Mouse (Mus musculus) erythroid progenitor cell, adult 5-6 weeks (primary cell): ENCODE data around the gene BC003965. TPM values are rescaled to one million over a fixed set of nuclear protein-coding genes. Genes with fewer than 3 reads are reported as not detected.
A peak's percentile ranks its signal among the peaks of the same experiment; 100 is the strongest.

Experiments used
- ATAC-seq: replicated peaks from 2 replicates; pipeline ENCODE4 v1.8.0; 2016; ENCODE audit warnings: moderate number of reproducible peaks, mild to moderate bottlenecking, moderate TSS enrichment, inconsistent platforms; ENCODE audit not compliant: poor library complexity, low FRiP score, severe bottlenecking
- total RNA-seq, 2 experiments: library from RNA; stranded (forward) in 1 of 2; stranded (reverse) in 1 of 2; fragments of 150-400 nt in 1 of 2; fragments of 186-747, 209-891 nt in 1 of 2; gene quantifications; 2 replicates each; pipeline versions ENCODE4 v1.2.3 to v1.2.4; 2015 to 2017; ENCODE audit warnings: low replicate concordance in 2 of 2

The BC003965 gene
- total RNA-seq (2015; ENCODE audit: low replicate concordance) (5.0 and 7.9 TPM in 2 replicates), total RNA-seq (2017; ENCODE audit: low replicate concordance) (2.0 and 3.5 TPM in 2 replicates)

DNA sequence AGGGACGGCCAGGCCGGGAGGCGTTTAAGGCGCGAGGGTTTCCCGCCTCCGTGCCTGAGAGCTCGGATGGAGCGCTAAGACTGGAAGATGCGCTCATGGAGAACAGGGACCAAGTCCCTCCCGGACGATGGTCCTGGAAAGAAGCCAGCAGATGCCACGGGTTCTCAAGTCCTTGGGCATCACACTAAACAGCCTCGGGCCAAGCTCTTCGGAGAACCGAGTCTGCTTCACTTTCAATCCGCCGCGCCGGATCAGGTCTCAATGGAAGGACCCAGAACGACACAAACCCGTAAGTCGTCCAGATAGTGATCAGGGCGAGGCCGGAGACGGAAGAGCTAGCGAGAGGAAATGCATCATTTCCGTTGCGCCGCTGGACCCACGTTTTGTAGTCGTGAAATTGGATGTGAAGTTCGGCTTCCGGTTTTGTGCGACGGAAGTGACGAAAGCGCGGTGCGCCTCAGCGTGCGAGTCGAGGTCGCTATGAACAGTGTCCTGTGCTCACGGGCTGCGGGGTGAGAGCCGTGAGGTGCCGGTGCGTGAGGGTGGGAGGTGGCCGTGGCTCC lies at the start of gene BC003965:
Gene BC003965 (plus strand): TSS at position 426 of the 563 bp plus-strand sequence.
- peak; percentile 89 for ATAC-seq

DNA sequence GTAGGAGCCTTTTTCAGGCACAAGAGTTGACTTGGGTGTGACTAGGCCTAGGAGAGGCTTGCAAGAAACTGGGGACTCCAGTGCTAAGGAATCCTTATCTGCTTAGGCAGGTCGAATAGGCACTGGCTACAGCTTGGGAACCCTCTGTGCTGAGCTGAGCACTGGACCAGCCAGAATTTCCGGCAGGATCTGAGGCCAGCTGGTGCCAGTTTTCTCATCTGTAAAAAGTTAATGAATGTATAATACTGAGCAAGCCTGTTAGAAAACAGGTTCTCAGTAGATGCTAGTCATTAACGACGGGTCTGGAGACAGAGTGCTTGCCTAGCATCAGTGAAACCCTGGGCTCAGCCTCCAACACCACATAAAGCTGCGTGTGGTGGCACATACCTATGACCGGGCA lies 48.7 kb upstream of the BC003965 start:
- no peak for ATAC-seq

DNA sequence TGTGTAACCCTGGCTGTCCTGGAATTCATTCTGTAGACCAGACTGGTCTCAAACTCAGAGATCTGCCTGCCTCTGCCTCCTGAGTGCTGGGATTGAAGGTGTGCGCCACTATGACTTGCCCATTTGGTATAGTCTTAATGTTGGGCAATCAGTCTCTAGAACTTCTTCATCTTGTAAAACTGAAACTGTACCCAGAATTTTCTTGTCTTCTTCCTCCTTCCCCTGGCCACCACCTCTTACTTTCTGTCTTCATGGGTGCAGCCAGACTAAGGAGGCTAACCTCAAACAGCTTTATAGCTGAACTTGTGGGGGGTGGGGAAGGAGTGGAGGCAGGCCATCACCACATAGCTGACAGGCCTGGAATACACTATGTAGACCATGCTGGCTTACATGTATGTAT lies 45.6 kb upstream of the BC003965 start:
- no peak for ATAC-seq

DNA sequence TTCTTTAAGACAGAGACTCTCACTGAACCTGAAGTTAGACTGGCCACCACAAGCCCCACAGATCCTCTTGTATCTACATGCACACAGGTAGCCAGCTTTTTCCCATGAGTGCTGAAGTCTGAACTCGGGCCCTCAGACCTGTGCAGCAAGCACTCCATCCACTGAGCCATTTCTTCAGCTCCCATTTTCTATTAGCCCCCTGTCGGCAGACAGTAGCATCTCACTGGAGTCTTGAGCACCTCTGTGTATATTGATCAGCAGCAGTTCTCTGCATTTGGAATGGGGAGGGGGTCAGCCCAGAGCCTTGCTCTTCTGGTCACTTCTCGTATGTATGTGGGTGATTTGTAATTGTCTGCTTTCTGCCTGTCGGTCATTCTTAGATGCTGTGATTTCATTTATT lies 44.4 kb upstream of the BC003965 start:
- ATAC-seq = peak; percentile 51; the same call in 1 of the 2 replicates

DNA sequence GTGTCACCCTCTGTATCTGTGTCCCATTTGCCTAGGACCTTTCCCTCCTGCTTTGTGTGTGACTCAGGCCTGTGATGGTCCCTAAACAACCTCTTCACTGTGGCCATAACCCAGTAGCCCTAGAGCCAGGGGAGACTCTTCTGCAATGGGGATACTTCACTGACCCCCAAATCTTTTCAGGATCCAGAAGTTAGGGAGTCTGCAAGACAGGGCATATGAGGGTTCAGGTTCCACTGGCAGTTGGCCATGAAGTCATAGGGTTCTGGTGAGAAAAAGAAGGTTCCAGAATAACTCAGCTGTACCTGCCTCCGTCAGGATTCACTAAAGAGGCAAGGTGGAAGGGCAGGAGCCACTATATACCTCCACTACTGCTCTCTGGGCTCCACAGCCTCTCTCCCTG lies 22.2 kb upstream of the BC003965 start, which contains the start of gene Ccdc154:
Gene Ccdc154 (plus strand): TSS at position 301 of the 400 bp plus-strand sequence.
- ATAC-seq = no peak

DNA sequence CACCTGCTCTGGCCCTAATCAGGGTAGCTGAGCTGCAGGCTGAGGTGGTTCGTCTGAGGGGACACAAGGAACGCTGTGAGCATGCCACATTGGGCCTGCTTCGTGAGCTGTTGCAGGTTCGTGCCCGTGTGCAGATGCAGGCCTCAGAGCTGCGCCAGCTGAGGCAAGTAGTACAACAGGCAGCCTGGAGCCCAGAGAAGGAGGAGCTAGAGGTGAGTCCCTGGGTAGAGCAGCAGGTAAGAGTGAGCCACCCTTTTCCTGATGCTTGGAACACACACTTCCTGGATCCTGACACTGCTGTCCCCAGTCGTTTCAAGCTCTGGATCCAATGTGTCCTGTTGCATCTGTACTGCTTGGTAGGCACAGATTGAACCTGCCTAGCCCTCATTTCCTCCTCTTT lies 21.0 kb upstream of the BC003965 start:
- no peak for ATAC-seq

DNA sequence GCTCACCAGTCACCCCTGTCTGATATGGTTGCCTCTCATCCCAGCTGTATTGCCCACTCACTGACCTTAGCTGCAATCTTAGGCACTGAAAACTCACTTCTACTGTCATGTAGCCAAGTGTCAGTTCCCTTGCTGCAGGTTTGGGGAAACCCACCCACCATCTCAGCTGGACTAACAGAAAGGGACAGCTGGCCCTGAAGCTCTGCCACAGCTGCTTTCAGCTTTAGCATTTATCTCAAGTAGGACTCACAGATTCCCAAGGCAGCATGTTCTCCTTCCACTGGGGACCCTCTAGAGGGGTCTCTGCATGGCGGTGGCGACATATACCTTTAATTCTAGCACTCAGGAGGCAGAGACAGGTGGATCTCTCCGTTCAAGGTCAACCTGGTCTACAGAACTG lies 19.6 kb upstream of the BC003965 start:
- ATAC-seq = no peak

DNA sequence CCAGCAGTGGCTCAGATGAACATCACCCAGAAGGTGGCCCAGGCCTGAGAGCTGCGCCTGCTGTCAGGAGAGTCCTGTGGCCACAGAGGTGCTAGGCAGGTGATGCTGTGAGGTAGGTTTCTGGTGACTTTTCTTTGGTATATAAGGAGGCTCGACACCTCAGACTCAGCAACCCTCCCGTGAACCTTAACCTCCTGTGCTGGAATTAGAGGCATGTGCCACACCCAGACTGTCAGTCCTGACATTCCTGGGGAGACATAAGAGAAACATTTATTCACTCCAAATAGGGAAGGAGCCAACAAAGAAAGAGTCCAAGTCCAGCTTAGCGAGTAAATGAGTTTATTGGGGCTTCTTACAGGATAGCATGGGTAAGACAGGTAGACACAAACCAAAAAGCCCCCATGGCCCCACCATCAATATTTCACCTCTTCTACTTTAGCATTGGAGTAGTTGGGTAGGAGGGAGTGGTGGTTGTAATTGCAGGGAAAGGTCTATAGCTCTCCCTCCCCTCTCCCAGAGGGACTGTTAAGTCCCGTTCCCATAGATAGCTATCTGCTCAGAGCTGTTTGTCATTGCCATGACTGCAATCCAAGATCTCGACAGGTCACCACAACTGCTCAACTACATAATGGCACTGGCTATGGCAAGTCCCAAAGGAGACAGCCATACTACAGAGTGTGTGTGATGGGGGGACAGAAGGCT lies 18.2 kb upstream of the BC003965 start:
- ATAC-seq = no peak

DNA sequence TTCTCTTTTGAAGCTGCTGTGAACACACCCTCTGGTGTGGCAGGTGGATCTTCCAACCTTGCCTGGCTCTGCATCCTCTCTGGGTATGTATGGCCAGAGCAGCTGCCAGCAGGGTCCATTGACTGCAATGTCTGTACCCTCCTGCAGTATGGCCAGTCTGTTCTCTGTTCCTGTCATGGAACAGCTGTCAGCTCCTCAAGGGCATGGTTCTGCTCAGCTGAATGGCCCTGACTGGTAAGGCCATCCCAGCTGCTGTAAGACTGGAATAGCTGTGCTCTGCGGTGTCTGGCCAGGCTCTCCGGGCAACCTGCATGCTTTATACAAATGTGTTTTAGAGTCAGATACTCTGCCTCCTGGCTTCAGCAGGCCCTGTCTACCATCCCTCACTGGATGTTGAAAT lies 14.6 kb upstream of the BC003965 start:
- ATAC-seq = no peak

DNA sequence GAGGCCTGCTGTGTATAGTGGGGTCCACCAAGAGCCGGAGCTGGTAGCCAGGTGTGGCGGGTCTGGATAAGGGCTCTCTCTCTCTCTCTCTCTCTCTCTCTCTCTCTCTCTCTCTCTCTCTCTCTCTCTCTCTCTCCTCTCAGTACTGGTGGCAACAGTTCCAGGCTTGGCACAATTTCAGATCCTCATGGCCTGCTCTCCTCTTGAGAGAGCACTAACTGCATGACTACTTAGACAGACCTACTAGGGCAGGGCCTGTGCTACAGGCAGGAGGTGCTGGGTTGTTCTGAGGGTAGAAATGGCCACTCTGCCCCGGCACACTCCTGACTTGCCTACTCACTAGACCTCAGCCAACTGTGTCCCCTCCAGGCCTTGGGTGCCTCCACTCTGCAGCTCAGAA lies 11.8 kb upstream of the BC003965 start:
- no peak for ATAC-seq

DNA sequence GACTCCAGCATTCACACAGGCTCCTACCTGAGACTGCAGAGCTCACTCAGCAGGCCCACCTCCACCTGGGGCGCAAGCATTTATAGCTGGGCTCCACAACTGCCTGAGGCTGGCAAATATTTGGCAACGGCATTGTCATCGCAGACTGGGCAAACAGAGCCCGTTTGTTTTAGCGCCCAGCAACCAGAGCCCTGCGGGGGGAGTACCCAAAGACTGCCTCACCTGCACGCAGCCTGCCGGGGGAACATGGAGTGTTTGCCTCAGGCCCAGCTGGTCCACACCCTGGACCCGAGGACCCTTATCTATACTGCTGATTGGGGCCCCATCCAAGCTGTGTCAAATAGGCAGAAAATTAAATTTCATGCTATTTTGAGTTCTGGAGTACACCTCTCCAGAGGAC lies 8.9 kb upstream of the BC003965 start, which contains the start of gene Gm38655:
Gene Gm38655 (minus strand): TSS at position 61 of the 400 bp plus-strand sequence.
- ATAC-seq = no peak

DNA sequence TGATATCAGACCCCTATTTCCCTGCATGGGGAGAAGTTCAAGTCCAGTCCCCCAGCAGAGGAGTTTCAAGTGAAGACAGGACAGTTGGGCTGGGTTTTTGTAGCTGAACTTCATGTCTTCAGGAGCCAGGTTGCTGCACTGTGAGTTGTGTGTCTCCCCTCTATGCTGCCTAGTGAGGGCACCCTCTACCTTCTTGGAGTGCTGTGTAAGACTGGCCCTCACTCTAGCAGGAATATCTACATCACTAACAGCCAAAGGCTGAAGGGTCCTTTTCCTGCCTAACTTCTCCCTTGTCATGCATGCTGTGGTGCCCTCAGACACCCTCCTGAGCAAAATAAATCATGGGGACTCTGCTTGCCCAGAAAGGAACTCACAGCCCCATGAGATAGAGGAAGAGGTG lies 1.1 kb upstream of the BC003965 start:
- no peak for ATAC-seq

DNA sequence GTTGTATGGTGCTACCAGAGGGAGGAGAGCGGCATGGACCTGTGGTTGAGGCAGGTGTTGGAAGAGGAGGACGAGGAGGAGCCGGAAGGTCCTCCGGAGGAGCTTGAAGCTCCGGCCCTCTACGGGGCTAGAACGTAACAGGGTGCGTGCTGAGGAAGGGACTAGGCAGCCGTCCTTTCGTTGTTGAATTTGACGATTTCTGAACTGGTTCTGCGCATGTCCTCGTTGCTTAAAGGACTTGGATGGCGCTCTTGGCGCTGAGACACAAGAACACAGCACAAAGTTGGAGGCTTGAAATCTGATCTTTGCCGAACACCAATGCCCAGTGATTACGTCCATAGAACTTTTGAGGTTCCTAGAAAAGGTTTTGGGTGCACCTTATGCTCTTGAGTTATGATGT lies 607 bp downstream of the BC003965 start:
- ATAC-seq = peak; percentile 11; the same call in 1 of the 2 replicates

DNA sequence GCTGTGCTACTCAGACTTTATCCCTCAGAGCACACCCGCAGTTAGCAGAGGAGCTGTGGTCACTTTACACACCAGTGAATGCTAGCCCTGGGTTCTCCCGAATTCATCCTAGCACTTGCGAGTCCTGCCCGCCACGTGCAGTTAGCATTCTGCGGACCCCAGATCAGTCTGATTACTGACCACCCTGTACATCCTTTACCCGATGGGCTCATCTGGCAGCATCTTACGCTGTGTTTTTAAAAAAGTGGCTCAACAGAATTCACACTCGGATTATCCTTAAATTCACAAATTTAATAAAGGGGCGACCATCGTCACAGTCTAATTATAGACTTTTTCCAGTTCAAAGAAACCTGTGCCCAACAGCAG lies 3.4 kb downstream of the BC003965 start:
- ATAC-seq = no peak

DNA sequence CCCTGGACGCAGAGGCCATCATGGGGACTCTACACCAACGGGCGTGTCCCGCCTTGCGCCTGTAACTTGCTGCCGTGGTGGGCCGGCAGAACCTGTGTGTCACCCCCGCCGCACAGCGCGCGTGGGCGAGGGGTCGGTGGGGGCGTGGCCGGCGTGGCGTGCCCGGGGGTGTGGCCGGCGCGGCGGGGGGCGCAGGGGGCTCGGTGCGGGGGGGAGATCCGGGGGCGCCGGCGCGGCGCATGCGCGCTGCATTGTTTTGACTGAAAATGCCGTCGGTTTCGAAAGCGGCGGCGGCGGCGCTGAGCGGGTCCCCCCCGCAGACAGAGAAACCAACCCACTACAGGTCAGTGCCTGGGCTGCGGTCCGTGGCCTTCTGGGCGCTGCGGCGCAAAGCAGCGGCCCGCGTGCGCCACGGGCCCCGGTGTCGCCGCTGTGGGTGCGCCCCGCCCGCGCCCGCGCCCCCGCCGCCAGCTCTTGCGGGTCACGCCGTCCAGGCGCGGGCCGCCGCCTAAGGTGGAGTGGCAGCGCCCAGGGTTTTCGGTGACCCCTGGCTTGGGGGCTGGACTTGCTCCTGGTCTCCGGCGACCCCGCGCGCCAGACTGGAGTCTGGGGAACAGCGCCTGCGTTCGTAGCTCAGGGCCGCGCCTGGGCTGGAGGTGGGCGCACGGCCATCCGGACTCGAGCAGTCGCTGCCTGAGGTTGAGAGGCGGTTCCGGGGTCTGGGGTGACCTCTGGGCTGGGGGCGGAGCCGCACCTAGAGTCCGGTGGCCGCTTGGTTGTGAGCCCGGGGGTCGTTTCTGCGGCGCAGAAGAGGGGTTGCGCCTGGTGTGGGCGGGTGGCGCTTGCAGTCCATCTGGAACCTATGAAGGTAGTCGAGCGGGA lies 4.0 kb downstream of the BC003965 start, which contains the start of gene Unkl:
Gene Unkl (plus strand): TSS at position 248 of the 882 bp plus-strand sequence.
- no peak for ATAC-seq

DNA sequence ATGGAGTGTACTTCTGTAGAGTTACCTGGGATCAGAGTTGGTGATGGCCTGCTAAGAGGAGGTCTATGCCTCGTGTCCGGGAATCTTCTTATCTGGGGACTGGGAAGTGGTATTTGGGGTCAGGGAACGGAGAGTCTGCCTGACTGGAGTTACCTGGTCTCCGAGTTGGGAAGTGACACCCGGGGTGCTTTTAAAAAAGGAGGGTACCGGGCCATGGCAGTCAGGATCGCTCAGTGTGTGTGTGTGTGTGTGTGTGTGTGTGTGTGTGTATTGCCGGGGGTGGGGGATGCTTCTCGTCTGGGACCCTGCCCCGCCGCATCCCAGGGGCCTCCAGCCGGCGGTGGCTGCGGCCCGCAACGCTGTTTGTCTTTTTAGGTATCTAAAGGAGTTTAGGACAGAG lies 4.7 kb downstream of the BC003965 start:
- ATAC-seq = no peak

DNA sequence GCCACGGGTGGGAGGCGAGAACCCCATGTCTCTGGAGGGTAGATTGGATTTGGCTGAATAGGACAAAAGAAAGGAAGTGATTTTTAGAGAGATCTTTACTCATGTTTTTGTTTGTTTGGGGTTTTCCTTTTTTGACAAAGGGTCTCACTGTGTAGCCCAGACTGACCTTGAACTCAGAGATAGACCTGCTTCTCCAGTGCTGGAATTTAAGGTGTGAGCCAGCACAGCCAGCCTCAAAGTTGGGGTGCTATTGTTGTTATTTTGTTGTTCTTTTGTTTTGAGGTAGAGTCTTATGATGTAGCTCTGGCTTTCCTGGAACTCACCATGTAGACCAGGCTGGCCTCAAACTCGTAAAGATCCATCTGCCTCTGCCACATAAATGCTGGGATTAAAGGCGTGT lies 18.0 kb downstream of the BC003965 start:
- ATAC-seq = no peak

DNA sequence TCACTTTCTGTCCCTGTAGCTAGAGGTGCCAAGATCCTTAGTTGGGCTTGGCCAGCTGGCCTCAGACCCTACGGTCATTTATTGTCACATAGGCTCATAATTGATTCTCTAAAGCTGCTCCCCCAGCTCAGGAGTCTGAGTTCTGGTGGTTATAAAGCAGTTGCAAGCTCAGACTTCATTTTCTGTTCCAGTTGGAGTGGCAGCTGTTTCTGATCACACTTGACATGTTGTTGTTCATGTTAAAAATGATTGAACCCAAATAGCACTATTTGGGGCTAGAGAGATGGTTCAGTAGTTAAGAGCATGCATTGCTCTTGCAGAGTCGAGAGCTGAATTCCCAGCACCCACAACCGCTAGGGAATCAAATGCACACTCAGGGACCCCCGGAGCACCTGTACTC lies 25.7 kb downstream of the BC003965 start:
- no peak for ATAC-seq

DNA sequence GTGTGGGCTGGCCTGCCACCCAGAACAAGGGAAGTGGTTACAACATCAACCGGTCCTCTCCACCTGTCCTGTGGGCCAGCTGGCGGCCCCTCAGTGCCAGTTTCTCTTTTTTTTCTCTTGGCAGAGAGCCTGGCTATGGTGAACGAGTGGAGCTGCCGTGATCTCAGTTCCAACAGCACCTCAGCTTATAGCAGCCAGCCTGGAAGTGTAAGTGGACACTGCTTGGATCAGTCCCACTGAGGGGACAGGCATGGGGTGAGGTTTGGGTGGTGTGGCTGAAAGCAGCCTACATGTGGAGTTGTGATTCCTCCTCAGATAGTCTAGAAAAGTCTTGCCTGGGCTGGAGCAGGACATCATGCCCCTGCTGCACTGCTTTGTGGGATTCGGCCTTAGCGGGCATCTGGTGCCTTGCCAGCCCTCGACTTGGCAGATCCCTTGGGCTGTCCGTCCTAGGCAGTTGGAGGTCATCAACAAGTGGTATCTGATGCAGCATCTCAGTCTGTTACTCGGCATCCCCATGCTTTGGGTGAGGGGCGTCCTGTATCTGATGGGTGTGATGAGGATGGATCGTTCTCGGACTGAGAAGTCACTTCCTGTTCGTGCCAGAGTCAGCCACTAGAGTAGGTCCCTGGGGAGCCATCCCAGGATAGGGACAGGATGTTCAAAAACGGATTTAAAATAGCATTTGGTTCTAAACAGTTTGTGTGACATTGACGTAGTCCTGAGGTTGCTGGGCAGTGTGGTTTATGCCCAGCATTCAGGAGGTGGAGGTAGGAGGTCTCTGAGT lies 26.5 kb downstream of the BC003965 start:
- peak; percentile 37; the same call in 1 of the 2 replicates for ATAC-seq

DNA sequence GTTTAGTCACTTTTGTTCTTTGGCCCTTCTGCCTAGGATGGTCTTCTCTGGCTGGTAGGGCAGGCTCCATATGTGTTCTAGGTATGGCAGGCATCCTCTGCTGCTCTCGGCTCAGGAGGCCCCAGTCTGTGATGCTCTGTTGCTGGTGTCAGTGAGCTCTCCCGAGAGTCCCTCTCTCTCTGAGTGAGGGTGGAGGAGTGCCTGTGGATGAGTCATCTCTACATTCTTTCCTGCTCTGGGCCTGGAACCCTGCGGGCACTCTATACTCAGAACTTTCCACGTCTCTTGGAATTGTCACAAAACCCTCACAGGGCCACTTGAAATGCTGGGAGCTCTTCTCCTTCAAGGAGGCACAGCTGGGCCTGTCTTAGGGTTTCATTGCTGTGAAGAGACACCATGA lies 27.4 kb downstream of the BC003965 start:
- no peak for ATAC-seq
